Mouse (Mus musculus) lung, adult 2 months (tissue): ENCODE results near the gene Gm20388.

Experiments used
- CTCF ChIP-seq: fragments of 200-500 bp; IDR thresholded peaks from 2 replicates; pipeline ENCODE4 v1.5.1; 2011; ENCODE audit warnings: mild to moderate bottlenecking, low read length, control low read depth; ENCODE audit not compliant: insufficient read depth
- POLR2A ChIP-seq: fragments of 200-500 bp; IDR thresholded peaks from 2 replicates; pipeline ENCODE4 v1.6.1; 2011; ENCODE audit warnings: low read depth, mild to moderate bottlenecking, control low read depth, low read length, borderline replicate concordance; ENCODE audit errors: extremely low read depth

GRCm38 (mm10) chr8:123071176-123071575, 3160.5 kb downstream of the Gm20388 start:
- TF ChIP-seq CTCF (no peak), POLR2A (no peak)
